Mouse (Mus musculus) liver, embryonic 13.5 days (tissue): ENCODE data around the gene Cd28. TPM values are rescaled to one million over a fixed set of nuclear protein-coding genes. Genes with fewer than 3 reads are reported as not detected.

ENCODE experiments used
- ATAC-seq: fragments of 200-750 bp; cut with Nextera tagmentation; 2 replicates; pipeline ENCODE4 v1.8.0; 2017; ENCODE audit warnings: low read depth, mild to moderate bottlenecking, moderate number of reproducible peaks, moderate library complexity
- DNase-seq: peaks from one replicate; pipeline ENCODE4 v3.0.0; 2022
- H3K27ac ChIP-seq: fragments of 300-500 bp; sonication (generic); 2 replicates; pipeline ENCODE4 v1.5.1; 2015; ENCODE audit warnings: moderate library complexity, mild to moderate bottlenecking, inconsistent platforms
- H3K27me3 ChIP-seq: fragments of 300-500 bp; sonication (generic); 2 replicates; pipeline ENCODE4 v1.6.1; 2015; ENCODE audit warnings: mild to moderate bottlenecking, inconsistent platforms
- H3K36me3 ChIP-seq: fragments of 300-500 bp; sonication (generic); 2 replicates; pipeline ENCODE4 v1.6.1; 2015; ENCODE audit warnings: mild to moderate bottlenecking, inconsistent platforms
- H3K4me1 ChIP-seq: fragments of 300-500 bp; sonication (generic); replicated peaks from 2 replicates; pipeline ENCODE4 v1.6.1; 2015; ENCODE audit warnings: inconsistent platforms
- H3K4me2 ChIP-seq: fragments of 300-500 bp; sonication (generic); 2 replicates; pipeline ENCODE4 v1.6.1; 2015; ENCODE audit warnings: inconsistent platforms, mild to moderate bottlenecking, moderate library complexity
- H3K4me3 ChIP-seq: fragments of 300-500 bp; sonication (generic); replicated peaks from 2 replicates; pipeline ENCODE4 v1.5.1; 2015; ENCODE audit warnings: mild to moderate bottlenecking, inconsistent platforms
- H3K9ac ChIP-seq: fragments of 300-500 bp; sonication (generic); 2 replicates; pipeline ENCODE4 v1.6.1; 2015; ENCODE audit warnings: mild to moderate bottlenecking, inconsistent platforms
- H3K9me3 ChIP-seq: fragments of 300-500 bp; sonication (generic); replicated peaks from 2 replicates; pipeline ENCODE4 v1.6.1; 2016; ENCODE audit warnings: inconsistent platforms
- WGBS: fragments of 180-500 bp; shearing (Covaris S2); methylation state at CpG from one replicate; pipeline ENCODE4 v1.1.7; 2015; ENCODE audit not compliant: insufficient replicate concordance; 5-methylcytosine and 5-hydroxymethylcytosine counted together
- polyA plus RNA-seq: library from polyadenylated mRNA; unstranded; fragments of >200 nt; fragmentation: Nextera tagmentation; extraction: Ambion mirVana; gene quantifications from 2 replicates; pipeline ENCODE4 v1.2.1, GENCODE M21; 2015

Cd28 gene
- polyA plus RNA-seq, result 0.12 and 0.15 TPM in 2 replicates

GRCm38 (mm10) chr1:60716567-60716966, at the start of gene Cd28:
Cd28 (plus strand) TSS chr1:60716800.
- Histone ChIP-seq H3K36me3 (no peaks in the 10 kb centered on the region), H3K9ac (no peak within 1 kb of the TSS), H3K4me3 (no peak within 1 kb of the TSS), H3K27ac (no peak within 1 kb of the TSS; the same call in 1 of the 2 replicates), H3K27me3 (no peaks in the 10 kb centered on the region), H3K9me3 (no peaks in the 10 kb centered on the region), H3K4me1 (no peaks in the 10 kb centered on the region), H3K4me2 (no peak within 1 kb of the TSS)
- ATAC-seq (no peak), DNase-seq (no peak)
- 73% methylated on average over 5 of the region's 5 CpGs for WGBS

GRCm38 (mm10) chr1:60667873-60668616, 48.6 kb upstream of the Cd28 start:
- no peak overlapping the region for H3K4me3 ChIP-seq
- no peak for ATAC-seq
- peak overlapping the region; percentile 2; the same call in 1 of the 2 replicates for H3K27ac ChIP-seq
- no peaks in the 10 kb centered on the region for H3K36me3 ChIP-seq
- DNase-seq, result no peak
- no peaks in the 10 kb centered on the region for H3K27me3 ChIP-seq
- 64% methylated on average over 17 of the region's 17 CpGs for WGBS
- H3K4me1 ChIP-seq, result peaks cover 8% of the 10 kb centered on the region
- no peak overlapping the region for H3K9ac ChIP-seq
- H3K9me3 ChIP-seq, result no peaks in the 10 kb centered on the region
- H3K4me2 ChIP-seq, result no peak overlapping the region

GRCm38 (mm10) chr1:60669048-60669447, 47.6 kb upstream of the Cd28 start:
- Histone ChIP-seq H3K27me3 (no peaks in the 10 kb centered on the region), H3K36me3 (no peaks in the 10 kb centered on the region), H3K27ac (peak overlapping the region; percentile 67), H3K9me3 (no peaks in the 10 kb centered on the region), H3K4me2 (0 out of 2 replicates have a peak overlapping the region, but pooled peaks have one; percentile 14), H3K9ac (no peak overlapping the region), H3K4me3 (no peak overlapping the region), H3K4me1 (peaks cover 8% of the 10 kb centered on the region)
- peak; percentile 70; the same call in 1 of the 2 replicates for ATAC-seq
- DNase-seq, result no peak
- WGBS, result 26% methylated on average over 9 of the region's 9 CpGs

DNA sequence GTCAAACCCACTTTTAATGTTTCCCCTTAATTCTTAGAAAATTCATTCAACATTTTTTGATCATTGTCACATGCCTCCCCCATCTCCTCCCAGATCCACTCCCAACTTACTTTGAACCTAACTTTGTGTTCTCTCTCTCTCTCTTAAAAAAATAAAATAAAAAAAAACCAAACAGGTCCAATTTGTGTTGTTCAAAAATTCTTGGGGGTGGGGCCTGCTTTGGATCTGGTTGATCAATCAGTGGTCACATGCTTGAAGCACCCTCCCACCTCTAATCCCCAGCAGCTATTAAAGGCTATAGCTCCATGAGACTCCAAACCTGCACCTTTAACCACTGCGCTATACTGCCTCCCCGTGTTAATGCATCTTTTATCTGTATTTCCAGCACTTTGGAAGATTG, 46.9 kb upstream of the Cd28 start:
- no peak for ATAC-seq

GRCm38 (mm10) chr1:60670172-60670571, 46.4 kb upstream of the Cd28 start:
- ATAC-seq (no peak), DNase-seq (no peak)
- Histone ChIP-seq H3K9me3 (no peaks in the 10 kb centered on the region), H3K27me3 (no peaks in the 10 kb centered on the region), H3K27ac (no peak overlapping the region), H3K9ac (no peak overlapping the region), H3K4me1 (peaks cover 8% of the 10 kb centered on the region), H3K4me3 (no peak overlapping the region), H3K36me3 (no peaks in the 10 kb centered on the region), H3K4me2 (no peak overlapping the region)
- 57% methylated on average over 5 of the region's 5 CpGs for WGBS

More for the DNA sequence above, 46.9 kb upstream of the Cd28 start:
- Histone ChIP-seq H3K4me1 (peaks cover 8% of the 10 kb centered on the region), H3K4me3 (no peak overlapping the region), H3K36me3 (no peaks in the 10 kb centered on the region), H3K27me3 (no peaks in the 10 kb centered on the region), H3K4me2 (no peak overlapping the region), H3K9me3 (no peaks in the 10 kb centered on the region), H3K9ac (no peak overlapping the region), H3K27ac (peak overlapping the region; percentile 67)
- no peak for DNase-seq
- WGBS, result 74% methylated on average over 2 of the region's 2 CpGs

DNA sequence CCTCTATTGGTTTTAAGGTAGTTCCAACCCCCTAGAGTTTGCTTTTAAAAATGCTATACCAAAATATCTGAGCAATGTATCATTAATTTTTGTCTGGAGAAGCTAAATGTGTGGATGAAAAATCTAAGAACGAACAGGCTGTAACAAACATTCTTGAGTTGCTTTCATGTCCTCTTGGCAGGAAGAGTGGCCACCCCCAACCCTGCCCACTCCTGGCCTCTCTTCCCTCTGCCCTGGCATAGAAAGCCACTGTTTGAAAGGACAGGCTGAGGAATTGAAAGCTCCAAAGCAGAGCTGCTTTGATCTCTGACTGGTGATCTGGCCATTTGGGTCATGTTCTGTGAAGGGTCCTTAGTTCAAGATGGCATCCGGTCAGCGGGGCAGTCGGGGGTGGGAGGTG, 32.8 kb upstream of the Cd28 start:
- no peaks in the 10 kb centered on the region for H3K36me3 ChIP-seq
- H3K27me3 ChIP-seq, result no peaks in the 10 kb centered on the region
- ATAC-seq, result no peak
- no peak overlapping the region for H3K27ac ChIP-seq
- WGBS, result 73% methylated on average over 4 of the region's 4 CpGs
- H3K9me3 ChIP-seq, result no peaks in the 10 kb centered on the region
- no peak overlapping the region for H3K4me3 ChIP-seq
- H3K4me2 ChIP-seq, result no peak overlapping the region
- DNase-seq, result no peak
- no peaks in the 10 kb centered on the region for H3K4me1 ChIP-seq
- no peak overlapping the region for H3K9ac ChIP-seq

DNA sequence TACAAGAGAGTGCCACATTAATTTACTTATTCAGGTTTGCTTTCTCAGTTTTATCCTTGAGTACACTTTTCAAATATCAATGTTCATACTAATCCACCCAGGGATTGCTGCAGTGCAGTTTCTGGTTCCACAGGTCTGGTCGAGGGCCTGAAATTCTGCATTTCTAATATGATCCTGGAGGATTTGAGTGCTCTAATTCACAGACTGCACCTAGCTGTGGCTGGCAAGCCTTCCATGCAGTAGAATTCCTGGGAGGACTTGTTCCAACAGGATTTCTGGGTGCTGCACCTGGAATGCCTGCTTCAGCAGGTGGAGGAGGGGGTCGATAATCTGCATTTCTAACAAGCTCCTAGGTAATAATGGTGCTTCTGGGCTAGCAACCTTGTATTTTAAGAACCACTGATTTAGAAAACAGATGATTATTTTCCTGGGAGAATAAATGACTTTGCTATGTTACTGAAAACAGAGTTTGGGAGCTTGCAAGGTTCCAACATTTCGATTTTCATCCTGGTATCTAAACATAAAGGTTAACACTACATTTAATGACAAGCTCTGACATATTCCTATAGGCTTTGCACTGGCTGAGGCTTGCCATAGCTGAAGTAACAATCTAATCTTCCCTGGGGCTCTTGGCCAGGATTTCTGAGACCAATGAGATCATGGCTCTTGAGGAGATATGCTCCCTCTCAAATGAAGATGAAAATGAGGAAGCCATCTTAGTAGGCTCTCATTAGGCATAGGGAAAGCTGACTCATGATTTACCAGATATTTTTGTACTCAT, 20.3 kb upstream of the Cd28 start:
- H3K4me2 ChIP-seq, result no peak overlapping the region
- no peaks in the 10 kb centered on the region for H3K36me3 ChIP-seq
- no peaks in the 10 kb centered on the region for H3K4me1 ChIP-seq
- H3K9ac ChIP-seq, result no peak overlapping the region
- no peak for DNase-seq
- H3K27me3 ChIP-seq, result no peaks in the 10 kb centered on the region
- ATAC-seq, result no peak
- no peaks in the 10 kb centered on the region for H3K9me3 ChIP-seq
- no peak overlapping the region for H3K4me3 ChIP-seq
- WGBS, result 65% methylated on average over 3 of the region's 3 CpGs
- H3K27ac ChIP-seq, result no peak overlapping the region

GRCm38 (mm10) chr1:60702641-60703040, 14.0 kb upstream of the Cd28 start:
- peak; percentile 1 for DNase-seq

DNA sequence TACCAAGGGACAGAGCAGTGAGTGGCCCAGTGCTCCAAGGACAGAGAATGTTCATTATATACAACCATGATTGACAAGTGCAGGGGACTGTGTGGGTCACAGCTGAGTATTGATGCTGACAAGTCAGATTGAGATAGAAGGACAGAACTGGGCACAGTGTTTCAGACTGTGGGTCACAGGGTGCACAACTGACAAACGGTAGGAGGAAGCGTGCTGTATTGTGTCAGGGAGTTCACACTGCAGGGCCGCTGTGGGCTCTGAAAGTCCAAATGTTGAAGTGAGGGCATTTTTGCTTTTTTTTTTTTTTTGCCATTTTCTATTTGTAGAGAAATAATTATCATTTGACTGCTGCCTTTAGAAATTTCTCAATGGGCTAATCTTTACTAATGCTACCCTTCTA, 3.4 kb upstream of the Cd28 start:
- Histone ChIP-seq H3K4me2 (no peak overlapping the region), H3K27ac (no peak overlapping the region), H3K9ac (no peak overlapping the region), H3K36me3 (no peaks in the 10 kb centered on the region), H3K27me3 (no peaks in the 10 kb centered on the region), H3K4me1 (no peaks in the 10 kb centered on the region), H3K9me3 (no peaks in the 10 kb centered on the region), H3K4me3 (no peak overlapping the region)
- DNase-seq, result no peak
- no peak for ATAC-seq
- WGBS, result 62% methylated on average over 3 of the region's 3 CpGs

More at GRCm38 (mm10) chr1:60702641-60703040, 14.0 kb upstream of the Cd28 start:
- no peaks in the 10 kb centered on the region for H3K9me3 ChIP-seq
- H3K36me3 ChIP-seq, result no peaks in the 10 kb centered on the region
- no peak overlapping the region for H3K4me3 ChIP-seq
- H3K4me1 ChIP-seq, result no peaks in the 10 kb centered on the region
- H3K27ac ChIP-seq, result no peak overlapping the region
- H3K9ac ChIP-seq, result no peak overlapping the region
- ATAC-seq, result no peak
- 7% methylated on average over 2 of the region's 2 CpGs for WGBS
- no peak overlapping the region for H3K4me2 ChIP-seq
- no peaks in the 10 kb centered on the region for H3K27me3 ChIP-seq

- Histone ChIP-seq H3K27ac (no peak overlapping the region; the same call in 1 of the 2 replicates), H3K9ac (no peak overlapping the region), H3K27me3 (no peaks in the 10 kb centered on the region), H3K4me2 (no peak overlapping the region), H3K36me3 (no peaks in the 10 kb centered on the region), H3K4me1 (no peaks in the 10 kb centered on the region), H3K9me3 (no peaks in the 10 kb centered on the region), H3K4me3 (no peak overlapping the region)
- DNase-seq, result no peak
- no peak for ATAC-seq
- 55% methylated on average over 8 of the region's 8 CpGs for WGBS
Observed at GRCm38 (mm10) chr1:60715651-60716196, 876 bp upstream of the Cd28 start.

DNA sequence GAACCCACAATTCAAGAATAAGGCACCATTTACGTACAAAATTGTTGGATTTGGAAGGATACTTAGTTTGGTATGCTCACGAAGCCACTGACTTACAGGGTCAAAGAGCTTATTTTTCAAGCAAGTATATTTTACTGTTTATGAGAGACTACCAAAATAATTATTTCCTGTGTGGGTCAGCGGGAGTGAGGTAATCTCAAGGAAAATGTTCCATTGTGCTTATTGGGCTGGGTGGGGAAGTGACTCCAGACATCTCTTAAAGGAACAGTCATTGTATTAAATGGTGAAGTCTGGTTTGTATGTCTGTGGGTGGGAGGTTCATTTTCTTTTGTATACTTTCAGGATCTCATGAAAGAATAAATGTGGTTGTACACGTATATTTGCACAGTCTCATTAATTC, 2.0 kb downstream of the Cd28 start:
- 62% methylated on average over 4 of the region's 4 CpGs for WGBS
- ATAC-seq (no peak), DNase-seq (no peak)
- Histone ChIP-seq H3K27ac (no peak overlapping the region), H3K4me3 (no peak overlapping the region), H3K9me3 (no peaks in the 10 kb centered on the region), H3K27me3 (no peaks in the 10 kb centered on the region), H3K4me1 (no peaks in the 10 kb centered on the region), H3K4me2 (no peak overlapping the region), H3K36me3 (no peaks in the 10 kb centered on the region), H3K9ac (no peak overlapping the region)
